Mouse (Mus musculus) intestine, embryonic 14.5 days (tissue): ENCODE data around the gene Marveld1. TPM values are rescaled to one million over a fixed set of nuclear protein-coding genes. Genes with fewer than 3 reads are reported as not detected.

Source experiments
- ATAC-seq: fragments of 200-750 bp; cut with Nextera tagmentation; replicated peaks from 2 replicates; pipeline ENCODE4 v1.8.0; 2017; ENCODE audit warnings: low read depth, moderate number of reproducible peaks, moderate TSS enrichment, moderate library complexity; ENCODE audit not compliant: low FRiP score, low TSS enrichment
- DNase-seq: peaks from one replicate; pipeline ENCODE4 v3.0.0-alpha.2; 2018; ENCODE audit warnings: low spot score
- H3K27ac ChIP-seq: fragments of 300-500 bp; sonication (generic); 2 replicates; pipeline ENCODE4 v1.5.1; 2014; ENCODE audit warnings: low read depth, mild to moderate bottlenecking, control low read depth
- H3K27me3 ChIP-seq: fragments of 300-500 bp; sonication (generic); replicated peaks from 2 replicates; pipeline ENCODE4 v1.6.1; 2014; ENCODE audit warnings: low read length, control low read depth; ENCODE audit not compliant: control insufficient read depth, insufficient read depth
- H3K36me3 ChIP-seq: fragments of 300-500 bp; sonication (generic); 2 replicates; pipeline ENCODE4 v1.6.1; 2014; ENCODE audit warnings: low read length, control low read depth; ENCODE audit not compliant: control insufficient read depth, insufficient read depth
- H3K4me1 ChIP-seq: fragments of 300-500 bp; sonication (generic); replicated peaks from 2 replicates; pipeline ENCODE4 v1.6.1; 2014; ENCODE audit warnings: low read length, control low read depth, mixed read lengths; ENCODE audit not compliant: control insufficient read depth, insufficient read depth
- H3K4me2 ChIP-seq: fragments of 300-500 bp; sonication (generic); 2 replicates; pipeline ENCODE4 v1.6.1; 2014; ENCODE audit warnings: low read length
- H3K4me3 ChIP-seq: fragments of 300-500 bp; sonication (generic); 2 replicates; pipeline ENCODE4 v1.5.1; 2014; ENCODE audit warnings: low read depth, low read length, control low read depth, mixed read lengths
- H3K9ac ChIP-seq: fragments of 300-500 bp; sonication (generic); 2 replicates; pipeline ENCODE4 v1.6.1; 2014; ENCODE audit warnings: mild to moderate bottlenecking, low read length
- H3K9me3 ChIP-seq: fragments of 300-500 bp; sonication (generic); 2 replicates; pipeline ENCODE4 v1.6.1; 2016; ENCODE audit warnings: low read length, control low read depth; ENCODE audit not compliant: control insufficient read depth
- WGBS: fragments of 180-500 bp; shearing (Covaris S2); extraction: QIAGEN DNeasy Blood & Tissue Kit; methylation state at CpG from one replicate; pipeline ENCODE4 v1.1.7; 2014; 5-methylcytosine and 5-hydroxymethylcytosine counted together
- polyA plus RNA-seq: library from polyadenylated mRNA; unstranded; fragments of >200 nt; fragmentation: Nextera tagmentation; extraction: Ambion mirVana; gene quantifications from 2 replicates; pipeline ENCODE4 v1.2.1, GENCODE M21; 2014

Gene Marveld1
- polyA plus RNA-seq: 10.1 and 10.3 TPM in 2 replicates

- H3K27ac ChIP-seq: peak within 1 kb of the TSS; percentile 79
- under 1% methylated on average over 34 of the region's 57 CpGs for WGBS
- peak; percentile 72 for ATAC-seq
- H3K9ac ChIP-seq: peak within 1 kb of the TSS; percentile 84
- DNase-seq: peak; percentile 81
- H3K4me2 ChIP-seq: peak within 1 kb of the TSS; percentile 59
- peak within 1 kb of the TSS; percentile 76 for H3K4me3 ChIP-seq
- H3K4me1 ChIP-seq: peaks cover 38% of the 10 kb centered on the region
- H3K36me3 ChIP-seq: peaks cover 10% of the 10 kb centered on the region
- H3K9me3 ChIP-seq: no peaks in the 10 kb centered on the region
- H3K27me3 ChIP-seq: no peaks in the 10 kb centered on the region
Observed at GRCm38 (mm10) chr19:42147170-42147768, at the start of gene Marveld1. Gene Marveld1 (plus strand): TSS chr19:42147400.

- H3K4me2 ChIP-seq: no peak overlapping the region
- no peak overlapping the region for H3K27ac ChIP-seq
- no peaks in the 10 kb centered on the region for H3K27me3 ChIP-seq
- H3K9me3 ChIP-seq: no peaks in the 10 kb centered on the region
- H3K36me3 ChIP-seq: peaks cover 37% of the 10 kb centered on the region
- DNase-seq: no peak
- no peak overlapping the region for H3K4me3 ChIP-seq
- no peak overlapping the region for H3K9ac ChIP-seq
- ATAC-seq: no peak
- H3K4me1 ChIP-seq: no peaks in the 10 kb centered on the region
- WGBS: 87% methylated on average over 3 of the region's 3 CpGs
Observed at GRCm38 (mm10) chr19:42099406-42099805, 47.8 kb upstream of the Marveld1 start.

DNA sequence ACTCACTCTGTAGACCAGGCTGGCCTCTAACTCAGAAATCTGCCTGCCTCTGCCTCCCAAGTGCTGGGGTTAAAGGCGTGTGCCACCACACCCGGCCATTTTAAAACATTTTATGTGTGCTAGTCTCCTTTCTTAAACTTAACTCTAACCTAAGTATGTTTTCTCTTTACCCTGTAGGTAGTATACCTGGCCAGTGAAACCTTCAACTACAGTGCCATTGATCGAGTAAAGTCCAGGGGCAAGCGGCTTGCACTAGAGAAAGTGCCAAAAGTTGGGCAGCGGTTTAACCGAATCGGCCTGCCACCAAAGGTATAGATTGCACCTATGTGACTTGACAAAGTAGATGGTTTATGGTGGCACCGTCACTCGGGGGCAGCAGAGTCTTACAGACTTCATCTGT lies 42.5 kb upstream of the Marveld1 start:
- peaks cover 48% of the 10 kb centered on the region for H3K36me3 ChIP-seq
- no peaks in the 10 kb centered on the region for H3K9me3 ChIP-seq
- ATAC-seq: no peak
- H3K27me3 ChIP-seq: no peaks in the 10 kb centered on the region
- no peak overlapping the region for H3K4me3 ChIP-seq
- no peak overlapping the region for H3K27ac ChIP-seq
- no peaks in the 10 kb centered on the region for H3K4me1 ChIP-seq
- no peak overlapping the region for H3K9ac ChIP-seq
- WGBS: 94% methylated on average over 9 of the region's 9 CpGs
- no peak for DNase-seq
- no peak overlapping the region for H3K4me2 ChIP-seq

DNA sequence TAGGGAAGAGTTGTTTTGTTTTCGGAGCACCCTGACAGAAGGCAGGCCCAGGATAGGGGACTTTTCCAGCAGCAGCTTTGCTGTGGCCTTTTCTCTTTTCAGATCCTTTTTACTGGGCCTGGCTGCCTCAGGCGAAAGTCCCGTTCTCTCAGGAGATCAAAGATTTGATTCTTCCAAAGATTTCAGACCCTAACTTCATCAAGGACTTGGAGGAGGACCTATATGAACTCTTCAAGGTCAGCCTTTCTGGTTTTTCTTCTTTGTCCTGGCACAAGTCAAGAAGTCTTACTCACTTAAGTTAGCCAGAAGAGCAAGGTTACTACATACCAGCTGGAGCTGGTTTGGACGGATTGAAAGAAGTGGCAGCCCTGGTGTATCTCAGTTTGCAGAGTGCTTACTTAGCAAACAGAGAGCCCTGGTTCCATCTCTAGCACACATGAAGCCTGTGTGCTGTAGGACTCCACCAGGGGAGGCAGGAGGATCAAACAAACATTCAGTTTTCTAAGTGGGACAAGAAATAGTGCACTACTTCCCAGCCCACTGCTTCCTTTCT lies 31.3 kb upstream of the Marveld1 start:
- peaks cover 69% of the 10 kb centered on the region for H3K36me3 ChIP-seq
- no peaks in the 10 kb centered on the region for H3K4me1 ChIP-seq
- no peaks in the 10 kb centered on the region for H3K9me3 ChIP-seq
- ATAC-seq (no peak), DNase-seq (no peak)
- no peak overlapping the region for H3K4me2 ChIP-seq
- 77% methylated on average over 4 of the region's 4 CpGs for WGBS
- H3K27me3 ChIP-seq: no peaks in the 10 kb centered on the region
- H3K27ac ChIP-seq: no peak overlapping the region
- no peak overlapping the region for H3K4me3 ChIP-seq
- H3K9ac ChIP-seq: no peak overlapping the region

GRCm38 (mm10) chr19:42118142-42118541 lies 29.1 kb upstream of the Marveld1 start:
- Histone ChIP-seq H3K4me1 (no peaks in the 10 kb centered on the region), H3K9me3 (no peaks in the 10 kb centered on the region), H3K4me3 (no peak overlapping the region), H3K4me2 (no peak overlapping the region), H3K27me3 (no peaks in the 10 kb centered on the region), H3K9ac (no peak overlapping the region), H3K36me3 (peaks cover 86% of the 10 kb centered on the region), H3K27ac (no peak overlapping the region)
- DNase-seq (no peak), ATAC-seq (no peak)
- 94% methylated on average over 9 of the region's 9 CpGs for WGBS

DNA sequence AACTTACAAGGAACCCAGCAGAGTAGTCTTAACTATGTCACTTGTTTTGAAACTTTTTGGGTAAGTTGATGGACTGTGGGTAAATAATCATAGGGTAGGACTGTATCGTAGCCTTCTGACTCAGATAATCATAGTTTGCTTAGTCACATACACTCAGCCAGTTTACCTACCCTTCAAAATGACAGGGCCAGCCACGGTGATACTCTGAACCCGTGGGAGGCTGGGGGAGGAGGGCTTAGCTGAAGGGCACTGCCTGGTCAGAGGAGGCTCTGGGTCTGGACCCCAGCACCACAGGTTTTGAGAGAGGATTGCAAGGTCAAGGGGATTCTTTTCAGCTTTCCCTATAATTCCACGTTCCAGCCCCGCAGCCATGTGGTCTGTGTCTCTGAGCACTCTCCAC lies 28.6 kb upstream of the Marveld1 start:
- WGBS: 83% methylated on average over 5 of the region's 5 CpGs
- Histone ChIP-seq H3K4me3 (no peak overlapping the region), H3K36me3 (peaks cover 88% of the 10 kb centered on the region), H3K27me3 (no peaks in the 10 kb centered on the region), H3K27ac (no peak overlapping the region), H3K9me3 (no peaks in the 10 kb centered on the region), H3K4me1 (no peaks in the 10 kb centered on the region), H3K4me2 (no peak overlapping the region), H3K9ac (no peak overlapping the region)
- DNase-seq (no peak), ATAC-seq (no peak)

DNA sequence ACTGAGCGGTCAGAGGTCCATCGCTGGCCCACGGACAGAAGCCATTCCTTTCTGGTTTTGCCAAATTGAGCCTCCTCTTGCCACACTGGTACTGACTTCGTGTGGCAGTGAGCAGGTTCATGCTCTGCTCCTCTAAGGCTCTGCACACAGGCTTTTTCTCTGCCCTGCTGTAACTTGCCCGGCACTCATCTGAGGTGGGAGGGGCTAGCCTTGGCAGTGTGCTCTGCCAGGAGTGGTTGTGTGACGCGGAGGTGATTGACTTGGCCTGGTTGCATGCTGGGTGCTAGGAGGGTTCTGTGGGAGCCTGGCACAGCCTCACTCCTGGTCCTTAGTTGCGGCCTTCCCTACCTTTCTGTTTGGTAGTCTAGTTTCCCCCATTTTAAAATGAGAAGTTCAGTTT lies 26.7 kb upstream of the Marveld1 start:
- H3K4me2 ChIP-seq: no peak overlapping the region
- H3K4me1 ChIP-seq: no peaks in the 10 kb centered on the region
- DNase-seq (no peak), ATAC-seq (no peak)
- H3K27ac ChIP-seq: no peak overlapping the region
- H3K27me3 ChIP-seq: no peaks in the 10 kb centered on the region
- H3K4me3 ChIP-seq: no peak overlapping the region
- H3K9ac ChIP-seq: no peak overlapping the region
- WGBS: 92% methylated on average over 8 of the region's 8 CpGs
- peaks cover 85% of the 10 kb centered on the region for H3K36me3 ChIP-seq
- H3K9me3 ChIP-seq: no peaks in the 10 kb centered on the region

DNA sequence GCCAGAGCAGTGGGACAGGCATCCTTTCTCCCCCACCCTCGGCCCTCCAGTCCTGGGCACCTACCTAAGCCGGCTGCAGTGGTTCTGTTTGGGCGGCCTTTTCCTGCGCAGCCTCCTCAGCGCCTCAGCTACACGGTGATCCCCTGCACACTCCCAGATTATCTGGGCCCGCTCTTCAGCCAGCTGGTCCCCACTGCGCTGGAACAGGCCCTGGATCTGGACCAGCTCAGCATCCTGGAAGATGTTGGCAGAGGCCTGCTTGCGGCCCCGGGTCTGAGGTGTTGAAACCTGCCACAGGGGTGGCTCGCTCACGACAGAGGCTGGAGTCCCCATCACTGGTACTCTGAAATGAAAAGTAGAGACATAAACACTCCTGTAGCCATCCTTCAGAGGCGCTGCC lies 22.5 kb upstream of the Marveld1 start:
- peaks cover 54% of the 10 kb centered on the region for H3K36me3 ChIP-seq
- WGBS: 91% methylated on average over 13 of the region's 13 CpGs
- no peak overlapping the region for H3K27ac ChIP-seq
- H3K4me3 ChIP-seq: no peak overlapping the region
- peaks cover 11% of the 10 kb centered on the region for H3K4me1 ChIP-seq
- DNase-seq (no peak), ATAC-seq (no peak)
- H3K4me2 ChIP-seq: no peak overlapping the region
- no peaks in the 10 kb centered on the region for H3K27me3 ChIP-seq
- no peak overlapping the region for H3K9ac ChIP-seq
- H3K9me3 ChIP-seq: no peaks in the 10 kb centered on the region
